Mouse (Mus musculus) hindbrain, embryonic 12.5 days (tissue): Measurements from ENCODE around the gene Hlf. TPM values are rescaled to one million over a fixed set of nuclear protein-coding genes. Genes with fewer than 3 reads are reported as not detected.

Experiments used
- ATAC-seq: fragments of 200-750 bp; cut with Nextera tagmentation; 2 replicates; pipeline ENCODE4 v1.8.0; 2017; ENCODE audit warnings: moderate TSS enrichment; ENCODE audit not compliant: low FRiP score
- H3K27ac ChIP-seq: fragments of 300-500 bp; sonication (generic); 2 replicates; pipeline ENCODE4 v1.5.1; 2016; ENCODE audit warnings: mild to moderate bottlenecking
- H3K27me3 ChIP-seq: fragments of 300-500 bp; sonication (generic); 2 replicates; pipeline ENCODE4 v1.6.1; 2016; ENCODE audit warnings: mild to moderate bottlenecking
- H3K36me3 ChIP-seq: fragments of 300-500 bp; sonication (generic); 2 replicates; pipeline ENCODE4 v1.6.1; 2016; ENCODE audit warnings: mild to moderate bottlenecking
- H3K4me1 ChIP-seq: fragments of 300-500 bp; sonication (generic); 2 replicates; pipeline ENCODE4 v1.6.1; 2016
- H3K4me2 ChIP-seq: fragments of 300-500 bp; sonication (generic); replicated peaks from 2 replicates; pipeline ENCODE4 v1.6.1; 2016; ENCODE audit warnings: mild to moderate bottlenecking
- H3K4me3 ChIP-seq: fragments of 300-500 bp; sonication (generic); 2 replicates; pipeline ENCODE4 v1.5.1; 2016; ENCODE audit warnings: mild to moderate bottlenecking
- H3K9ac ChIP-seq: fragments of 300-500 bp; sonication (generic); 2 replicates; pipeline ENCODE4 v1.6.1; 2016; ENCODE audit warnings: mild to moderate bottlenecking, moderate library complexity
- H3K9me3 ChIP-seq: fragments of 300-500 bp; sonication (generic); replicated peaks from 2 replicates; pipeline ENCODE4 v1.6.1; 2016; ENCODE audit warnings: mild to moderate bottlenecking
- WGBS: fragments of 180-500 bp; shearing (Covaris S2); methylation state at CpG from one replicate; pipeline ENCODE4 v1.1.7; 2016; 5-methylcytosine and 5-hydroxymethylcytosine counted together
- polyA plus RNA-seq: library from polyadenylated mRNA; unstranded; fragments of >200 nt; fragmentation: Nextera tagmentation; extraction: Ambion mirVana; gene quantifications from 2 replicates; pipeline ENCODE4 v1.2.1, GENCODE M21; 2016

The Hlf gene
- polyA plus RNA-seq, 1 experiment from 2014 or later: 3.2 TPM

GRCm38 (mm10) chr11:90389174-90389901 is 1.4 kb downstream of the Hlf start:
- WGBS: under 1% methylated on average over 33 of the region's 36 CpGs
- H3K36me3 ChIP-seq: no peaks in the 10 kb centered on the region
- H3K27me3 ChIP-seq: peaks cover 52% of the 10 kb centered on the region
- peak overlapping the region; percentile 50 for H3K9ac ChIP-seq
- ATAC-seq: 0 out of 2 replicates have a peak, but pooled peaks have one; percentile 27
- no peaks in the 10 kb centered on the region for H3K9me3 ChIP-seq
- peak overlapping the region; percentile 45 for H3K4me3 ChIP-seq
- no peak overlapping the region for H3K27ac ChIP-seq
- H3K4me2 ChIP-seq: peak overlapping the region; percentile 86
- peaks cover 17% of the 10 kb centered on the region for H3K4me1 ChIP-seq

DNA sequence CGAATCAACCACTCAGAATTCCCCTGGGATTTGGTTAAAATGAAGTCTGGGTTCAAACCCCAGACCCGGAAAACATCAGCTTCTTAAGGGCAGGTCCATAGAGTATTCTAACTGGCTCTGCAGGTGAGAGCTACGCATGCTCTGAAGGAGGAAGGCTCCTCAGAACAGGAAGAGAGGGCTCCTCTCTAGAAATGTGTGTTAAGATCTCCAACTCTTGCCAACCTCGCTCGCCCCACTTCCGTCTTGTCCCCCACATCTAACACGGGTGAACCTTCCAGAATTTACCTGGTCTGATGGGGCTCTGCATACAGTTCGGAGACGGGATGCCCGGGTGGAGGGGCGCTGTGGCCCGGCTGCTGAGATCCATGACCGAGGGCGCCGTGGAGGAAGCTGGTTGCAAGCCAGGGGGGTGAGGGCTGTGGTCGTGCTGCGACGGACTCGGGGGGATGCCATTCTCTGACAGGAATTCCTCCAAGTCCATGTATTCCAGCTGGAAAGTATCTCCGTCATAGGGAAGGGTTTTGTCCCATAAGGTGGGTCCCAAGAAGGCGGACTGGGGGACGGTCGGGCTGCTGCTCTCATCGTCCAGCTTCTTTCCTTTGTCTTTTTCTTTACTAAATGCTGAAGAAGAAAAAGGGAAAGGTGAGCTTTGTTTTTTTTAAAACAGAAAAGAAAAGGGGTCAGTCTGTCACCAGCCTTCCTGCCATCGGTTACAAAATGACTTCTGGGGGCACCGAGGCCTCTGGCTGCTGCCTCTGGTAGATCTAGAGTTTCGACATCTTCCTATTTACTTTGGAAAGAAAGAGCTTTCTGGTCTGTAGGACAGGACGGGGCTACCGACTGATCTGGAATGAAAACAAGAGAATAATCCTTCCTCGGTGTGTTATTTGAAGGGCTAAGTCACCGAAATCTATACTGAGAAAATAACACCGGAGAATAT is 2.9 kb downstream of the Hlf start:
- peaks cover 52% of the 10 kb centered on the region for H3K27me3 ChIP-seq
- H3K27ac ChIP-seq: no peak overlapping the region
- no peak for ATAC-seq
- no peaks in the 10 kb centered on the region for H3K9me3 ChIP-seq
- no peak overlapping the region for H3K9ac ChIP-seq
- WGBS: 39% methylated on average over 32 of the region's 32 CpGs
- H3K4me2 ChIP-seq: peak overlapping the region; percentile 86
- 0 out of 2 replicates have a peak overlapping the region, but pooled peaks have one; percentile 45 for H3K4me3 ChIP-seq
- H3K4me1 ChIP-seq: peaks cover 17% of the 10 kb centered on the region
- H3K36me3 ChIP-seq: no peaks in the 10 kb centered on the region

DNA sequence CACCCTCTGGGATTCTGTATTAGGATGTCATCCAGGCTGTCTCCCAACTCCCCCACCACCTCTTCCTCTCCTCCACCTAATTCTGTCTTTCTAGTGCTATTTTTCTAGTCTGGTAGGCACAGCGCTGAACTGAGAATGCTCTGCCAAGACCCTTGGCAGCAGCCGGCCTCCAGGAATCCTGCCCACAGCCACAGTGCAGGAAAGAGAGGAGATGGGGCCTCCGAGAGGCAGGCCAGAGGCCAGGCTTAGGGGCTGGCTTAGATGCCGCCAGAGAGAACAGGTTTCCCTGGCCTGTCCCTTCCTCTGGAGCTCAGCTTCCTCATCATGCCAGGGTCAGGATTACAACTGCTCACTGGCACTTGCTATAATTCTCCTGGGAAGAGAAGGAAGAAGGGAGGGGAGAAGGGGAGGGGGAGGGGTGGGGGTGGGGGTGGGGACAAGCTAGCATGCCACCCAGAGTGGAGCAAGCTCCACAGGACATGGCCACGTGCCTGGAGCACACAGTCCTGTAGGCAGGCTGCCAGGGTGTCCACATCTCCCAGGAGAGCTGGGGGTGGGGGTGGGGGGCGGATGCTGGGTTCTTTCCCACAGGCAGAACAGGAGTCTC is 8.6 kb downstream of the Hlf start:
- WGBS: 19% methylated on average over 6 of the region's 6 CpGs
- ATAC-seq: peak; percentile 79
- peak overlapping the region; percentile 78 for H3K27ac ChIP-seq
- peak overlapping the region; percentile 18; the same call in 1 of the 2 replicates for H3K9ac ChIP-seq
- H3K4me3 ChIP-seq: no peak overlapping the region
- H3K9me3 ChIP-seq: no peaks in the 10 kb centered on the region
- peaks cover 10% of the 10 kb centered on the region for H3K4me1 ChIP-seq
- no peak overlapping the region for H3K4me2 ChIP-seq
- H3K27me3 ChIP-seq: peaks cover 10% of the 10 kb centered on the region
- no peaks in the 10 kb centered on the region for H3K36me3 ChIP-seq

GRCm38 (mm10) chr11:90381113-90381512 is 9.6 kb downstream of the Hlf start:
- Histone ChIP-seq H3K9ac (no peak overlapping the region), H3K4me3 (no peak overlapping the region), H3K27ac (no peak overlapping the region), H3K27me3 (0 out of 2 replicates have a peak, but pooled peaks cover 2% of the 10 kb centered on the region), H3K4me2 (no peak overlapping the region), H3K4me1 (peaks cover 10% of the 10 kb centered on the region), H3K36me3 (no peaks in the 10 kb centered on the region), H3K9me3 (no peaks in the 10 kb centered on the region)
- WGBS: 41% methylated on average over 5 of the region's 5 CpGs
- ATAC-seq: no peak

DNA sequence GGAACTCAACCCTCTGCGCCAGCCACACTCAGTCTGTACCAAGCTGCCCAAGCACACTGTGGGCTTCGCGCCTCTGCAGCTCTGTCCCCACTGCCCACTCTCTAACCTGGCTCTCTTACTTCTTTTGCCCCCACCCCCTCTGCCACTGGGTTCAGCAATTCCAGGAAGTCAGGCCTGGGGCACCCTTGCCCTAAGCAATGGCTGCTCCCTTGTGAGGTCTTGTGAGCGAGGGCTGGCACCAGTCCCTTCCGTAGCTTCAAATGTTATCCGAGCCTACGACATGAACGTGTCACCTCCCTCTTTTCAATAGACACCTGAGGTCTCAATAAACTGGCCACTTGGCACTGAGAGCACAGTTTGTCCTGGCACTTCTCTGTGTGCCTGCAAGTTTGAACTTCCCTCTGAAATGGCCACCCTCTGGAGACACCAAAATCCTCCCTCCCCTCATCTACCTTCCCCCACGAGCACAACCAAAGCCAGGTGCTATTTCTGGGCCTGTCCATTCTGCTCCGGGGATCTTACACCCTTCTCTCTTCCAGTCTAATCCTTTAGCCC is 10.5 kb downstream of the Hlf start:
- H3K27ac ChIP-seq: no peak overlapping the region
- ATAC-seq: no peak
- no peaks in the 10 kb centered on the region for H3K36me3 ChIP-seq
- H3K4me2 ChIP-seq: no peak overlapping the region
- no peaks in the 10 kb centered on the region for H3K9me3 ChIP-seq
- no peaks in the 10 kb centered on the region for H3K27me3 ChIP-seq
- 84% methylated on average over 10 of the region's 10 CpGs for WGBS
- peaks cover 10% of the 10 kb centered on the region for H3K4me1 ChIP-seq
- H3K9ac ChIP-seq: no peak overlapping the region
- no peak overlapping the region for H3K4me3 ChIP-seq

- Histone ChIP-seq H3K4me3 (no peak overlapping the region), H3K27me3 (no peaks in the 10 kb centered on the region), H3K36me3 (no peaks in the 10 kb centered on the region), H3K4me1 (peaks cover 10% of the 10 kb centered on the region), H3K9ac (no peak overlapping the region), H3K9me3 (no peaks in the 10 kb centered on the region), H3K27ac (no peak overlapping the region), H3K4me2 (no peak overlapping the region)
- no peak for ATAC-seq
- 95% methylated on average over 5 of the region's 5 CpGs for WGBS
Observed at GRCm38 (mm10) chr11:90378008-90378407, 12.7 kb downstream of the Hlf start.

DNA sequence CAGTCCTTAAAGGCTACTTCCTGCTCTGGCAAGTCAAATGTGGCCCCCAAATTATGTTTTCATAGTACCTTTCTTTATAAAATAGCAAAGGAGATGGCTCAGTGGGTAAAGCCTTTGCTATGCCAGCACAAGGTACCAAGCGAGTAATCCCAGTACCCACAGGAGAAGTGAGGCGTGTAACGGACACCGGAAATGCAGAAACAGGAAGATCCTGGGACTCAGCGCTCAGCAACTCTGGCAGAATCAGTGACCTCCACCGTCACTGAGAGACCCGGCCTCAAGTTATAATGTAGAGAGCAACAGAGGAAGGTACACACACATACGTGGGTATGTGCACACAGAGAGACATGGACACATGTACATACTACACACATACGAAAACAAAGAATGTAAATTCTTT is 14.3 kb downstream of the Hlf start:
- Histone ChIP-seq H3K4me1 (peaks cover 3% of the 10 kb centered on the region), H3K9me3 (no peaks in the 10 kb centered on the region), H3K27ac (no peak overlapping the region), H3K27me3 (no peaks in the 10 kb centered on the region), H3K4me3 (no peak overlapping the region), H3K4me2 (no peak overlapping the region), H3K36me3 (no peaks in the 10 kb centered on the region), H3K9ac (no peak overlapping the region)
- ATAC-seq: no peak
- WGBS: 91% methylated on average over 9 of the region's 9 CpGs

- peak overlapping the region; percentile 43; the same call in 1 of the 2 replicates for H3K4me2 ChIP-seq
- no peaks in the 10 kb centered on the region for H3K9me3 ChIP-seq
- no peak for ATAC-seq
- no peak overlapping the region for H3K9ac ChIP-seq
- H3K27ac ChIP-seq: peak overlapping the region; percentile 69; the same call in 1 of the 2 replicates
- H3K4me1 ChIP-seq: peaks cover 27% of the 10 kb centered on the region
- no peak overlapping the region for H3K4me3 ChIP-seq
- WGBS: 44% methylated on average over 8 of the region's 8 CpGs
- H3K27me3 ChIP-seq: no peaks in the 10 kb centered on the region
- no peaks in the 10 kb centered on the region for H3K36me3 ChIP-seq
Observed at GRCm38 (mm10) chr11:90371470-90372100, 19.1 kb downstream of the Hlf start.

DNA sequence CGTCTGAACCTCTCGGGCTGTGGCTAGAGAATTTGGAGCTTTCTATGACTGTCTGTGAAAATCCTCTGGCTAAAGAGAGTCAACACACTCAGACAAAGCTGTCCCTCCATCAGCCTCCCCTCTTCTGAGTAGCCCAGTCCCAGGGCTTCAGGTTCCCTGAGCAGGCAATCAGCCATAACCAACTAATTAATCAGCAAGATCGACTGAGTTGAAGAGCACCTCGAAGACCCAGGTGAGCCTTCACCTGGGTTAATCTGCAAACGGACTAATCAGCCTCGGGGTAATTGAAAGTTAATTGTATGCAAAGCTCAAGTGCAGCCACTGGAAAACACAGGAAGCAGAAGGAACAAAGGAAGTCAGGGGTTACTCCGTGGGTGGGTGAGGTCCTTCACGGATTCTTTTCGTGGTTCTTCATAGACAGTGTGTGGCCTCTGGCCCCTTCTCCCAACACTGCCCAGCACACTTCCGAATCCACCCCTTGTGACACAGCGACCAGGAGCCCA is 19.9 kb downstream of the Hlf start:
- 6% methylated on average over 11 of the region's 11 CpGs for WGBS
- no peaks in the 10 kb centered on the region for H3K27me3 ChIP-seq
- H3K36me3 ChIP-seq: no peaks in the 10 kb centered on the region
- peak overlapping the region; percentile 7; the same call in 1 of the 2 replicates for H3K4me3 ChIP-seq
- peak; percentile 32; the same call in 1 of the 2 replicates for ATAC-seq
- H3K4me1 ChIP-seq: peaks cover 27% of the 10 kb centered on the region
- H3K27ac ChIP-seq: peak overlapping the region; percentile 69
- H3K9ac ChIP-seq: no peak overlapping the region
- H3K9me3 ChIP-seq: no peaks in the 10 kb centered on the region
- peak overlapping the region; percentile 43 for H3K4me2 ChIP-seq

GRCm38 (mm10) chr11:90370367-90370766 is 20.3 kb downstream of the Hlf start:
- H3K9ac ChIP-seq: no peak overlapping the region
- H3K27me3 ChIP-seq: no peaks in the 10 kb centered on the region
- 26% methylated on average over 11 of the region's 11 CpGs for WGBS
- H3K4me2 ChIP-seq: peak overlapping the region; percentile 43
- no peaks in the 10 kb centered on the region for H3K9me3 ChIP-seq
- H3K27ac ChIP-seq: peak overlapping the region; percentile 69
- ATAC-seq: no peak
- no peaks in the 10 kb centered on the region for H3K36me3 ChIP-seq
- peaks cover 27% of the 10 kb centered on the region for H3K4me1 ChIP-seq
- H3K4me3 ChIP-seq: 0 out of 2 replicates have a peak overlapping the region, but pooled peaks have one; percentile 7

DNA sequence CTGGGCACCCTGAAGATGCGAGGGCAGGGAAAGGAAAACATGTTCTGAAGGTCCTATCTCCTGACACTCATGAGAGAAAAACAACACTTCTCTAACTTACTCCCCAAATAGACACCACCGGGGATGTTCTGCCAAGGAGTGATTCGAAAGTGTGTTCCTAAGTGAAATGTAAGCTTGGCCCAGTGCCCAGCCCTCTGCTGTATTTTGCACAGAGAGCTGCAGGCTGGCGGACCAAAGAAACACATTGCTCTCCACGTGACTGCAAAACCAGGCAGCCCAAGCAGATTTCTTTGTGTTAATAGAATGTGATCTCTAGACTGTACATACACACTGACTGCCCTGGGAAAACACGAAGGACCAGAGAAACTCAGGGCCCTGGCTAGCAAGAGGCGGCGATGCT is 21.1 kb downstream of the Hlf start:
- no peaks in the 10 kb centered on the region for H3K27me3 ChIP-seq
- peak overlapping the region; percentile 79 for H3K27ac ChIP-seq
- peak; percentile 58 for ATAC-seq
- H3K36me3 ChIP-seq: no peaks in the 10 kb centered on the region
- no peak overlapping the region for H3K4me3 ChIP-seq
- 0 out of 2 replicates have a peak overlapping the region, but pooled peaks have one; percentile 19 for H3K4me2 ChIP-seq
- WGBS: 27% methylated on average over 8 of the region's 8 CpGs
- peak overlapping the region; percentile 8; the same call in 1 of the 2 replicates for H3K9ac ChIP-seq
- peaks cover 30% of the 10 kb centered on the region for H3K4me1 ChIP-seq
- no peaks in the 10 kb centered on the region for H3K9me3 ChIP-seq
